Mouse (Mus musculus) myocyte (in vitro differentiated cells): ENCODE data around the gene Ndc80. TPM values are rescaled to one million over a fixed set of nuclear protein-coding genes. Genes with fewer than 3 reads are reported as not detected.
"Not testable (repeated sequence)": the region's sequence is repeated elsewhere in the genome, so short reads cannot be mapped to it uniquely, and the experiment has no call there.

Experiments
- H3K27me3 ChIP-seq: one replicate; pipeline ENCODE4 v1.6.1; 2011; ENCODE audit not compliant: control insufficient read depth, insufficient read depth, insufficient read length
- H3K36me3 ChIP-seq: one replicate; pipeline ENCODE4 v1.6.1; 2011; ENCODE audit not compliant: control insufficient read depth, insufficient read depth
- H3K4me2 ChIP-seq: one replicate; pipeline ENCODE4 v1.6.1; 2011; ENCODE audit warnings: low read depth, control low read depth
- H3K4me3 ChIP-seq: one replicate; pipeline ENCODE4 v1.5.1; 2011; ENCODE audit warnings: mild to moderate bottlenecking, control low read depth, moderate library complexity
- H3K79me2 ChIP-seq: one replicate; pipeline ENCODE4 v1.6.1; 2011; ENCODE audit not compliant: control insufficient read depth, insufficient read depth
- H3ac ChIP-seq: one replicate; pipeline ENCODE4 v1.6.1; 2011; ENCODE audit not compliant: control insufficient read depth, insufficient read length
- CEBPB ChIP-seq: IDR thresholded peaks from 2 replicates; pipeline ENCODE4 v1.6.1; 2011; ENCODE audit warnings: mild to moderate bottlenecking, moderate library complexity; ENCODE audit not compliant: poor library complexity, insufficient read depth, severe bottlenecking
- E2F4 ChIP-seq: IDR thresholded peaks from one replicate; pipeline ENCODE4 v1.6.1; 2011; ENCODE audit warnings: mild to moderate bottlenecking, control low read depth, moderate library complexity; ENCODE audit not compliant: insufficient read depth
- MAX ChIP-seq: IDR thresholded peaks from one replicate; pipeline ENCODE4 v1.6.1; 2011; ENCODE audit warnings: low read depth, mild to moderate bottlenecking, control low read depth
- MYOD1 ChIP-seq, 3 experiments: IDR thresholded peaks; one replicate each; pipeline ENCODE4 v1.6.1; 2011; ENCODE audit warnings: control low read depth in 2 of 3, low read depth in 2 of 3, mild to moderate bottlenecking in 2 of 3, moderate library complexity in 1 of 3; ENCODE audit not compliant: insufficient read length in 2 of 3, control insufficient read depth in 1 of 3
- MYOG ChIP-seq, 3 experiments: IDR thresholded peaks; one replicate each; pipeline ENCODE4 v1.6.1; 2011; ENCODE audit warnings: control low read depth in 2 of 3, low read depth in 2 of 3, mild to moderate bottlenecking in 2 of 3; ENCODE audit not compliant: insufficient read length in 2 of 3, control insufficient read depth in 1 of 3, insufficient read depth in 1 of 3
- POLR2A ChIP-seq: IDR thresholded peaks from one replicate; pipeline ENCODE4 v1.6.1; 2011; ENCODE audit warnings: low read depth, mild to moderate bottlenecking, control low read depth, moderate library complexity; ENCODE audit not compliant: insufficient read length
- POLR2AphosphoS2 ChIP-seq: IDR thresholded peaks from one replicate; pipeline ENCODE4 v1.6.1; 2011; ENCODE audit warnings: low read depth, control low read depth; ENCODE audit not compliant: insufficient read length
- REST ChIP-seq: IDR thresholded peaks from one replicate; pipeline ENCODE4 v1.6.1; 2011; ENCODE audit warnings: mild to moderate bottlenecking, control low read depth, moderate library complexity; ENCODE audit not compliant: insufficient read depth, insufficient read length
- SRF ChIP-seq: IDR thresholded peaks from one replicate; pipeline ENCODE4 v1.6.1; 2011; ENCODE audit warnings: low read depth; ENCODE audit not compliant: control insufficient read depth, insufficient read length
- TCF12 ChIP-seq: IDR thresholded peaks from one replicate; pipeline ENCODE4 v1.6.1; 2011; ENCODE audit warnings: mild to moderate bottlenecking, control low read depth; ENCODE audit not compliant: poor library complexity, insufficient read depth, severe bottlenecking
- TCF3 ChIP-seq: IDR thresholded peaks from one replicate; pipeline ENCODE4 v1.6.1; 2011; ENCODE audit warnings: low read depth, control low read depth; ENCODE audit not compliant: insufficient read length
- USF1 ChIP-seq: IDR thresholded peaks from one replicate; pipeline ENCODE4 v1.6.1; 2011; ENCODE audit warnings: low read depth, mild to moderate bottlenecking, control low read depth, moderate library complexity
- polyA plus RNA-seq: library from polyadenylated mRNA; unstranded; fragments of >200 nt; fragmentation: generic; extraction: Trizol; gene quantifications from one replicate; pipeline ENCODE4 v1.2.1, GENCODE M21; 2012; ENCODE audit warnings: missing spikeins

The Ndc80 gene
- polyA plus RNA-seq, 1 experiment = 8.9 TPM

DNA sequence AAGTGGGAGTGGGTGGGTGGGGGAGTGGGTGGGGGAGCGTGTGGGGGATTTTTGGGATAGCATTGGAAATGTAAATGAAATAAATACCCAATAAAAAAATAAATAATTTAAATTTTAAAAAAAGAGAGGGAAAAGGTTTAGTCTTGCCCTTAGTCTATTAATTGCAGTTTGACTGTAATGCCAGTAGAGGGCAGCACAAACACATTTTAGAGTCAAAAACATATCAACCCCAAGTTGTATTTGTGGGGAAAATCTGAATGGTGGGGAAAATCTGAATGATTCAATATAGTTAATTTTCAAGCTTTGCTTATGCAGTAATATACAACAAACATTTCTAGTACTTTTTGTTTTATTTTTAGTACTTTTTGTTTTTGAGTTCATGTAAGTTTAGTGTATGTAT lies 21.9 kb upstream of the Ndc80 start:
- Histone ChIP-seq H3K4me3 (no peak overlapping the region), H3ac (no peak overlapping the region), H3K36me3 (no peaks in the 10 kb centered on the region), H3K27me3 (peaks cover 6% of the 10 kb centered on the region), H3K79me2 (no peaks in the 10 kb centered on the region), H3K4me2 (no peak overlapping the region)
- no peak for TF ChIP-seq POLR2A
- no peak for TF ChIP-seq REST
- TF ChIP-seq TCF12 = no peak
- no peak for TF ChIP-seq USF1
- TF ChIP-seq POLR2AphosphoS2 = no peak
- no peak for TF ChIP-seq CEBPB
- TF ChIP-seq E2F4 = no peak
- TF ChIP-seq TCF3 = no peak
- TF ChIP-seq MYOG (IDR thresholded peaks at IDR 0.05; ENCODE audit: control insufficient read depth in 1 of 3, insufficient read depth in 1 of 3, insufficient read length in 2 of 3, low read depth in 2 of 3) = no peak
- TF ChIP-seq MAX = no peak
- no peak for TF ChIP-seq SRF
- TF ChIP-seq MYOD1 (IDR thresholded peaks at IDR 0.05; ENCODE audit: control insufficient read depth in 1 of 3, insufficient read length in 2 of 3, low read depth in 2 of 3) = no peak

- Histone ChIP-seq H3ac (no peak overlapping the region), H3K4me3 (no peak overlapping the region), H3K27me3 (no peaks in the 10 kb centered on the region), H3K4me2 (no peak overlapping the region), H3K79me2 (no peaks in the 10 kb centered on the region), H3K36me3 (no peaks in the 10 kb centered on the region)
- TF ChIP-seq E2F4 (no peak), CEBPB (no peak), MYOD1 (IDR thresholded peaks at IDR 0.05; ENCODE audit: control insufficient read depth in 1 of 3, insufficient read length in 2 of 3, low read depth in 2 of 3) (no peak), POLR2A (no peak), MAX (no peak), SRF (no peak), TCF3 (no peak), REST (no peak), MYOG (IDR thresholded peaks at IDR 0.05; ENCODE audit: control insufficient read depth in 1 of 3, insufficient read depth in 1 of 3, insufficient read length in 2 of 3, low read depth in 2 of 3) (no peak), USF1 (no peak), POLR2AphosphoS2 (no peak), TCF12 (no peak)
Observed at GRCm38 (mm10) chr17:71537164-71537563, 10.5 kb upstream of the Ndc80 start.

DNA sequence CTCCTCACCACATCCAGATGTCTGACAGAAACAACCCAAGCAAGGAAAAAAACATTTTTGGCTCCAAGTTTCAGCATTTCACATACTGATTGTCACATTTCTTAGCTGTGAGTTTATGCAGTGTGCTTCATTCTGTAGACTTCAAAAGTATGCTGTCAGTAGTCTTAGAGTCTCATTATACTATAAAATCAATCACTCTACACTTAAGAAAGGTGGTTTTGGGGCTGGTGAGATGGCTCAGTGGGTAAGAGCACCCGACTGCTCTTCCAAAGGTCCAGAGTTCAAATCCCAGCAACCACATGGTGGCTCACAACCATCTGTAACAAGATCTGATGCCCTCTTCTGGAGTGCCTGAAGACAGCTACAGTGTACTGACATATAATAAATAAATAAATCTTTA lies 8.9 kb upstream of the Ndc80 start:
- H3ac ChIP-seq, H3K79me2 ChIP-seq, H3K4me2 ChIP-seq, H3K27me3 ChIP-seq, H3K36me3 ChIP-seq, H3K4me3 ChIP-seq: not testable (repeated sequence)

- Histone ChIP-seq H3K36me3 (no peaks in the 10 kb centered on the region), H3ac (no peak overlapping the region), H3K4me2 (no peak overlapping the region), H3K79me2 (peaks cover 24% of the 10 kb centered on the region), H3K4me3 (no peak overlapping the region), H3K27me3 (no peaks in the 10 kb centered on the region)
- TF ChIP-seq USF1 = no peak
- no peak for TF ChIP-seq TCF3
- TF ChIP-seq MYOG (IDR thresholded peaks at IDR 0.05; ENCODE audit: control insufficient read depth in 1 of 3, insufficient read depth in 1 of 3, insufficient read length in 2 of 3, low read depth in 2 of 3) = no peak
- TF ChIP-seq TCF12 = no peak
- no peak for TF ChIP-seq SRF
- TF ChIP-seq POLR2AphosphoS2 = no peak
- no peak for TF ChIP-seq POLR2A
- TF ChIP-seq REST = no peak
- TF ChIP-seq MAX = no peak
- no peak for TF ChIP-seq CEBPB
- no peak for TF ChIP-seq E2F4
- no peak for TF ChIP-seq MYOD1 (IDR thresholded peaks at IDR 0.05; ENCODE audit: control insufficient read depth in 1 of 3, insufficient read length in 2 of 3, low read depth in 2 of 3)
Observed at GRCm38 (mm10) chr17:71528042-71528441, 1.4 kb upstream of the Ndc80 start.

GRCm38 (mm10) chr17:71526302-71526708 lies 352 bp downstream of the Ndc80 start:
- H3K27me3 ChIP-seq = no peaks in the 10 kb centered on the region
- TF ChIP-seq MYOG (IDR thresholded peaks at IDR 0.05; ENCODE audit: control insufficient read depth in 1 of 3, insufficient read depth in 1 of 3, insufficient read length in 2 of 3, low read depth in 2 of 3) = no peak
- no peak for TF ChIP-seq CEBPB
- TF ChIP-seq E2F4 = no peak
- no peak for TF ChIP-seq USF1
- no peak for TF ChIP-seq TCF12
- no peak for TF ChIP-seq SRF
- no peak for TF ChIP-seq REST
- TF ChIP-seq POLR2AphosphoS2 = no peak
- TF ChIP-seq MYOD1 (IDR thresholded peaks at IDR 0.05; ENCODE audit: control insufficient read depth in 1 of 3, insufficient read length in 2 of 3, low read depth in 2 of 3) = no peak
- no peak for TF ChIP-seq TCF3
- H3K36me3 ChIP-seq = peaks cover 3% of the 10 kb centered on the region
- H3K79me2 ChIP-seq = peaks cover 24% of the 10 kb centered on the region
- peak overlapping the region; percentile 51 for H3K4me3 ChIP-seq
- H3K4me2 ChIP-seq = peak overlapping the region; percentile 56
- peak overlapping the region; percentile 50 for H3ac ChIP-seq
